Mouse (Mus musculus): ENCODE data around the gene Umad1. TPM values are rescaled to one million over a fixed set of nuclear protein-coding genes. Genes with fewer than 3 reads are reported as not detected.

Umad1 gene
- polyA plus RNA-seq, 1 experiment from 2014 or later: 20.6 TPM

DNA sequence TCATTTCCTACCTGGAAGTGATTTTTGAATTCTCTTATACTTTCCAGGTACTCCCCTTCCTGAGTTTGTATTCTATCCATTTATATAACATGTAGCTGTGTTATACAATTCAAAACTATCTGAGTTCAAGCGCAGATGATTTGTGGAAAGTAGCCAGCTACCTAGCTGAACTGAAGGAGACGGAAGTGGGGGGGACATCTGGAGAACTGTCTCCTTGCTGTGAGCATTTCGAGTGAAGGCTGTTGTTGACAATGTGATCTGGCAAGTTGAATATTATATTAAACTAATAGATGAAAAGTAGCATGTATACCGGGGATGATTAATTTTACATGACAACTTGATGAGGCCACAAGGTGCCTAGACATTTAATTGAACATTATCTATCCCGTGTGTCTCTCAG lies 196.5 kb downstream of the Umad1 start:
- DNase-seq (ENCODE audit: low spot score) (no peak), ATAC-seq (replicated peaks; ENCODE audit: low FRiP score) (no peak)
- H3K9me3 ChIP-seq (ENCODE audit: control insufficient read depth, low read length): no peaks in the 10 kb centered on the region
- H3K9ac ChIP-seq (ENCODE audit: low read depth, low read length): no peak overlapping the region
- H3K27ac ChIP-seq (ENCODE audit: low read depth, low read length): no peak overlapping the region
- H3K4me3 ChIP-seq (ENCODE audit: low read depth, low read length): no peak overlapping the region
- no peaks in the 10 kb centered on the region for H3K27me3 ChIP-seq (replicated peaks; ENCODE audit: control insufficient read depth, insufficient read depth, low read length)
- H3K4me1 ChIP-seq (replicated peaks; ENCODE audit: control insufficient read depth, insufficient read depth, low read length): no peaks in the 10 kb centered on the region
- no peak overlapping the region for H3K4me2 ChIP-seq
- 81% methylated on average over 5 of the region's 5 CpGs for WGBS
- H3K36me3 ChIP-seq (ENCODE audit: control insufficient read depth, insufficient read depth, low read length): no peaks in the 10 kb centered on the region

DNA sequence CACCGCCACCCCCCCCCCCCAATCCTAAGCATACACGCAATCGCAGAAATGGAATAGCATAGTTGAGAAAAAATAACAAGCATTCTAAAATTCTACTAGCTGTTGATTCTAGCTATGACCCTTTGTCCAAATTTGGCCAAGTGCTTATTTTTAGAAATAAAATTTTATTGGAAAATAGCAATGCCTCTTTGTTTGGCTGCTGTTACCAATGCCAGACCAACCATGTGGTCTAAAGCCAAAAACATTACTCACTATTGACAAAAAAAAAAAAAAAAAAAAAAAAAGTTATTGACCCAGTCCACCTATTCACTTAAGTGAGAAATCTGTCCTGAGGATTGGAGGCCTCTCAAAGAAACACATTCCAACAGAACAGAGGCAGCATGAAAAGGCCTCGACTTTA lies 199.5 kb downstream of the Umad1 start:
- Histone ChIP-seq H3K4me1 (replicated peaks; ENCODE audit: control insufficient read depth, insufficient read depth, low read length) (no peaks in the 10 kb centered on the region), H3K27ac (ENCODE audit: low read depth, low read length) (no peak overlapping the region), H3K4me2 (no peak overlapping the region), H3K36me3 (ENCODE audit: control insufficient read depth, insufficient read depth, low read length) (no peaks in the 10 kb centered on the region), H3K4me3 (ENCODE audit: low read depth, low read length) (no peak overlapping the region), H3K9me3 (ENCODE audit: control insufficient read depth, low read length) (no peaks in the 10 kb centered on the region), H3K27me3 (replicated peaks; ENCODE audit: control insufficient read depth, insufficient read depth, low read length) (no peaks in the 10 kb centered on the region), H3K9ac (ENCODE audit: low read depth, low read length) (no peak overlapping the region)
- 92% methylated on average over 4 of the region's 4 CpGs for WGBS
- no peak for ATAC-seq (replicated peaks; ENCODE audit: low FRiP score)
- DNase-seq (ENCODE audit: low spot score): no peak

DNA sequence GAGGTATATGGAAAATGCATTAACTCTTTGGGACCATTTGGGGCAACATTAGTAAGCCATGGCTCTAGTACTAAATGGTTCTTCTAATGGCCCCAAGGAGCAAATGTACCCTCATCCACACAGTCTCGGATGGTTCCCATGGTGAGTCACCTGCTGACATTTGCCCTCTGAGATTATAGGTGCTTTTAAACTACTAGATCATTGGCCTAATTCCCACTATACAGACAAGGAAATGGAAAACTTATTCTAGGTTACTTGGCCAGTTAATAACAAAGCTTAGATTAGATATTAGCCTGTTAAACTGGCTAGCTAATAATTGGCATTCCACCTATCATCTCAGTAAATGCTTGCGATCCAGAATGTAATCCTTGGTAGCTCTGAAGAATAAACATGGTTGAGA lies 203.4 kb downstream of the Umad1 start:
- Histone ChIP-seq H3K9ac (ENCODE audit: low read depth, low read length) (no peak overlapping the region), H3K4me1 (replicated peaks; ENCODE audit: control insufficient read depth, insufficient read depth, low read length) (no peaks in the 10 kb centered on the region), H3K9me3 (ENCODE audit: control insufficient read depth, low read length) (no peaks in the 10 kb centered on the region), H3K36me3 (ENCODE audit: control insufficient read depth, insufficient read depth, low read length) (no peaks in the 10 kb centered on the region), H3K4me3 (ENCODE audit: low read depth, low read length) (no peak overlapping the region), H3K27me3 (replicated peaks; ENCODE audit: control insufficient read depth, insufficient read depth, low read length) (no peaks in the 10 kb centered on the region), H3K27ac (ENCODE audit: low read depth, low read length) (no peak overlapping the region), H3K4me2 (no peak overlapping the region)
- ATAC-seq (replicated peaks; ENCODE audit: low FRiP score) (no peak), DNase-seq (ENCODE audit: low spot score) (no peak)
- WGBS: 87% methylated on average over 2 of the region's 2 CpGs

DNA sequence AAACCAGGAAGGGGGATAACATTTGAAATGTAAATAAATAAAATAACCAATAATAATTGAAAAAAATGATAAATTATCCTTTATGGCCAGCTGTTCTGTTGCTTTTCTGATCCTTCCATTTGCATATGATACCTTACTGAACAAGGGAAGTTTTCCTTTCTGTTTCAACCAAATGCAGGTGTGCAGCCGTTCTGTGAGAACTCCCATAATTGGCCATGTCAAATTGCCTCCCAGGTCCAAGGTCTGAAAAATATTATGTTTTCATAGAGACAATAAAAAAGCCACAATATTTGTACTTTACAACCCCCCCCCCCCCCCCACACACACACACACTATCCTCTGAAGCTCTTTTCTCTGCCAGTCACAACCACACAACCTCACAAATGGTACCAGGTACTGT lies 206.3 kb downstream of the Umad1 start:
- no peak for DNase-seq (ENCODE audit: low spot score)
- 86% methylated on average over 1 of the region's 1 CpGs for WGBS
- no peak overlapping the region for H3K27ac ChIP-seq (ENCODE audit: low read depth, low read length)
- H3K4me3 ChIP-seq (ENCODE audit: low read depth, low read length): no peak overlapping the region
- H3K9ac ChIP-seq (ENCODE audit: low read depth, low read length): no peak overlapping the region
- no peaks in the 10 kb centered on the region for H3K36me3 ChIP-seq (ENCODE audit: control insufficient read depth, insufficient read depth, low read length)
- H3K4me1 ChIP-seq (replicated peaks; ENCODE audit: control insufficient read depth, insufficient read depth, low read length): no peaks in the 10 kb centered on the region
- no peaks in the 10 kb centered on the region for H3K27me3 ChIP-seq (replicated peaks; ENCODE audit: control insufficient read depth, insufficient read depth, low read length)
- ATAC-seq (replicated peaks; ENCODE audit: low FRiP score): no peak
- H3K4me2 ChIP-seq: no peak overlapping the region
- H3K9me3 ChIP-seq (ENCODE audit: control insufficient read depth, low read length): no peaks in the 10 kb centered on the region

DNA sequence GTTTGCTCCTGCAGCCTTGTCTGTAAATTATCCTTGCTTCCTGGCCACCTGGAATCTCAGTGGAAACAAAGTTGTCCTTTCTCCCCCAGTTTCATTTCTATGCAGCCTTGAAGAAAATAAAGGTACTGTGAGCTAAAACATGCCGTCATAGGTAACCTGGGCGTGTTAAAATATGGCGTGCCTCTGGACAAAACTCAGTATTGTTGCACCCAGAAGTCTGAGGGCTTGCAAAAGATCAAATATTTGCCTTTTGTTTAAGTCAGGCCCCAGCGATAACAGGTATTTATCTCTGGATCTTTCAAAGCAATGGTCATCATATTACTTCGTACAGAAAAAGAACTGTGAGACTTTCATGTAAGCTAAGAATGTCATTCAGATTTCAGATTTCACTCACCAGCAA lies 206.9 kb downstream of the Umad1 start:
- 72% methylated on average over 5 of the region's 5 CpGs for WGBS
- H3K9me3 ChIP-seq (ENCODE audit: control insufficient read depth, low read length): no peaks in the 10 kb centered on the region
- DNase-seq (ENCODE audit: low spot score): no peak

DNA sequence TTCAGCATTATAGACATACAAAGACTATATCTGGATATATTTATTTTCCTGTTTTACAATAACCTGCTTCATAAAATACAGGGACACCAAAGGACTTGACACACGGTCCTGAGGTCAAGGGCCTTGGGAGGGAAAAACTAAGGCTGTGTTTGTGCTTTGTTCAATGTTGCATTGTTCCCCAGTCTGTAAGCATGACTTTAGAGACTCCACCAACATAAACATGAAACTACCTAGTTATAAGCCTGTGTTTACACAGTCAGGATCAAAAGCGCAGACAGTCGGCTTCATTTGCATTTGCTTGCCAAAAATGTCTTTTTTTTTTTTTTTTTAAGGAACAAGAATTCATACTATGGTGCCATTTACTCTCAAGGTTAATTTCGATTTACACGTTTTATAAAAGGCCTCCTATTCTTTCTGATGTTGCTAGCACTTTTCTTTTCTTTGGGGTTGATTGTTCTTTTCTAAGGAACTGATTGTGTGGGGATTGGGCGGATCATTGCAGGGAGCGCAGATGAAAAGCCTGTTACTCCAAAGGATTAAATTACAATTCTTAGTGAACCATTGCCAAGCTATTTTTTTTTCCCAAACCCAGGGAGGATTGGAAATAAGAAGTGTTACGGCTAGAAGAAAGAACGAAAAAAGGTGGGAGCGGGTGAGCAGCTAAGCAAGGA lies 208.7 kb downstream of the Umad1 start:
- H3K4me3 ChIP-seq (ENCODE audit: low read depth, low read length): no peak overlapping the region
- no peaks in the 10 kb centered on the region for H3K27me3 ChIP-seq (replicated peaks; ENCODE audit: control insufficient read depth, insufficient read depth, low read length)
- H3K36me3 ChIP-seq (ENCODE audit: control insufficient read depth, insufficient read depth, low read length): no peaks in the 10 kb centered on the region
- 81% methylated on average over 10 of the region's 10 CpGs for WGBS
- H3K9me3 ChIP-seq (ENCODE audit: control insufficient read depth, low read length): no peaks in the 10 kb centered on the region
- no peak for ATAC-seq (replicated peaks; ENCODE audit: low FRiP score)
- no peak overlapping the region for H3K4me2 ChIP-seq
- DNase-seq (ENCODE audit: low spot score): no peak
- no peak overlapping the region for H3K27ac ChIP-seq (ENCODE audit: low read depth, low read length)
- no peak overlapping the region for H3K9ac ChIP-seq (ENCODE audit: low read depth, low read length)
- no peaks in the 10 kb centered on the region for H3K4me1 ChIP-seq (replicated peaks; ENCODE audit: control insufficient read depth, insufficient read depth, low read length)

More for the DNA sequence above, 206.9 kb downstream of the Umad1 start:
- H3K4me3 ChIP-seq (ENCODE audit: low read depth, low read length): no peak overlapping the region
- H3K36me3 ChIP-seq (ENCODE audit: control insufficient read depth, insufficient read depth, low read length): no peaks in the 10 kb centered on the region
- no peak overlapping the region for H3K9ac ChIP-seq (ENCODE audit: low read depth, low read length)
- ATAC-seq (replicated peaks; ENCODE audit: low FRiP score): no peak
- no peak overlapping the region for H3K4me2 ChIP-seq
- no peaks in the 10 kb centered on the region for H3K4me1 ChIP-seq (replicated peaks; ENCODE audit: control insufficient read depth, insufficient read depth, low read length)
- H3K27me3 ChIP-seq (replicated peaks; ENCODE audit: control insufficient read depth, insufficient read depth, low read length): no peaks in the 10 kb centered on the region
- no peak overlapping the region for H3K27ac ChIP-seq (ENCODE audit: low read depth, low read length)

DNA sequence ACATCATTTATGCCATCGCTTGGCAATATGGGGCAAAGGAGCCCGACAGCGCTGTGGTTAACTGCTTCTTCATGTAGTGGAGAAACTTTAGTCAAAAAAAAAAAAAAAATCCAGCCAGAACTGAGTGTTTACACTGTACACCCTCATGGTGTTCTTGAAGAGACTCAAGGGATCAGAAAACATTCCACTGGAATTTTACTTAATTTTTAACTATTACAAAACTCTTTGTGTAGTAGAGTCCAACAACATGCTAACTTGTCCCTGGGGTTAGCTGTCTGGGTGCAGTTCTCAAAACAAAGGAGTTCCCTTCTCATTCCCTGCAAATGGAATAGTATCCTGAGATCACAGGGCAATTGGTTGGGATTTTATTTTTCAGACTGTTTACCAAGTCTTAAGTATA lies 210.8 kb downstream of the Umad1 start:
- Histone ChIP-seq H3K27me3 (replicated peaks; ENCODE audit: control insufficient read depth, insufficient read depth, low read length) (no peaks in the 10 kb centered on the region), H3K9ac (ENCODE audit: low read depth, low read length) (no peak overlapping the region), H3K4me1 (replicated peaks; ENCODE audit: control insufficient read depth, insufficient read depth, low read length) (no peaks in the 10 kb centered on the region; the same call in 1 of the 2 replicates), H3K9me3 (ENCODE audit: control insufficient read depth, low read length) (no peaks in the 10 kb centered on the region), H3K4me3 (ENCODE audit: low read depth, low read length) (no peak overlapping the region), H3K27ac (ENCODE audit: low read depth, low read length) (no peak overlapping the region), H3K4me2 (no peak overlapping the region), H3K36me3 (ENCODE audit: control insufficient read depth, insufficient read depth, low read length) (no peaks in the 10 kb centered on the region)
- WGBS: 91% methylated on average over 3 of the region's 3 CpGs
- no peak for ATAC-seq (replicated peaks; ENCODE audit: low FRiP score)
- DNase-seq (ENCODE audit: low spot score): no peak

DNA sequence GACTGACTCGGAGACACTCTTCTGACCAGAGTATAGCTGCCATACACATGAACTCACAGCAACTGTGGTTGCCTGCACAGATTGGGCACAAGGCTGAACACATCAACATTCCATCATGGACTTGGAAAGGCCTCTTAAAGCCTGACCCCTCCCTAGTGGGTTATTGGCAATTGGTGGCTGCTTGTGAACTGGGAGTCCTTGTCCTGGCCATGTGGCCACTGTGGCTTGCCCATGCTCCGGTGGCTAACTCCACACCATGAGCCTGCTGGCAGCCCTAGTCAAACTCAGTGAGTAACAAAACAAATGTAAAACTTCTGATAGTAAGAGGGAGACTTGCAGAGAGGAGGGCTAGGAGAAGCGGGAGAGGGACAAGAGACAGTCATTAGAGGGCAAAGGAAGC lies 213.0 kb downstream of the Umad1 start:
- 76% methylated on average over 3 of the region's 3 CpGs for WGBS
- H3K9me3 ChIP-seq (ENCODE audit: control insufficient read depth, low read length): no peaks in the 10 kb centered on the region

DNA sequence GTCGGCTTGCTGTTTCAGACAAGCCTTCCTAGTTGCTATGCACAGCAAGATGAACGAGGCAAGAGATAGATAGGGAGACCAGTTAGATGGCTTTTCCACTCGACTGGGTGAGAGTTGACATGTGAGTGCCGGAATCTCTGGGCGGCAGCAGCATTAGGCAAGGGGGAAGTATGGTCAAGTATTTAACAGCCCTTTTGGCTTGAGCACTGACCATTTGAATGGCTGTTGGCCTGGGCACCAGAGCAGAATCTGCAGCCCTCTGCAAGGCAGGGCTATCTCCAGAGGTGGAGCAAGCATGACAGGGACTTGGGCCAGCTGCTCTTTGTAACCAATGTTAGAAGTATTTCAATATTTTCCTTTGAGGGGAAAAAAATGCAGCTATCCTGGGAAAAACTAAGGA lies 213.8 kb downstream of the Umad1 start:
- Histone ChIP-seq H3K4me2 (no peak overlapping the region), H3K4me1 (replicated peaks; ENCODE audit: control insufficient read depth, insufficient read depth, low read length) (no peaks in the 10 kb centered on the region; the same call in 1 of the 2 replicates), H3K4me3 (ENCODE audit: low read depth, low read length) (no peak overlapping the region), H3K36me3 (ENCODE audit: control insufficient read depth, insufficient read depth, low read length) (no peaks in the 10 kb centered on the region), H3K27me3 (replicated peaks; ENCODE audit: control insufficient read depth, insufficient read depth, low read length) (no peaks in the 10 kb centered on the region), H3K9me3 (ENCODE audit: control insufficient read depth, low read length) (no peaks in the 10 kb centered on the region), H3K27ac (ENCODE audit: low read depth, low read length) (no peak overlapping the region), H3K9ac (ENCODE audit: low read depth, low read length) (no peak overlapping the region)
- WGBS: 41% methylated on average over 5 of the region's 5 CpGs
- DNase-seq (ENCODE audit: low spot score): no peak
- no peak; the same call in 1 of the 2 replicates for ATAC-seq (replicated peaks; ENCODE audit: low FRiP score)

More for the DNA sequence above, 213.0 kb downstream of the Umad1 start:
- ATAC-seq (replicated peaks; ENCODE audit: low FRiP score): no peak
- Histone ChIP-seq H3K4me1 (replicated peaks; ENCODE audit: control insufficient read depth, insufficient read depth, low read length) (no peaks in the 10 kb centered on the region; the same call in 1 of the 2 replicates), H3K27ac (ENCODE audit: low read depth, low read length) (no peak overlapping the region), H3K4me3 (ENCODE audit: low read depth, low read length) (no peak overlapping the region), H3K36me3 (ENCODE audit: control insufficient read depth, insufficient read depth, low read length) (no peaks in the 10 kb centered on the region), H3K9ac (ENCODE audit: low read depth, low read length) (no peak overlapping the region), H3K27me3 (replicated peaks; ENCODE audit: control insufficient read depth, insufficient read depth, low read length) (no peaks in the 10 kb centered on the region), H3K4me2 (no peak overlapping the region)
- no peak for DNase-seq (ENCODE audit: low spot score)

All from liver, embryonic 11.5 days (tissue).